Mouse (Mus musculus): ENCODE measurements around the gene Tead3. TPM values are rescaled to one million over a fixed set of nuclear protein-coding genes. Genes with fewer than 3 reads are reported as not detected.
"Not testable (repeated sequence)": the region's sequence is repeated elsewhere in the genome, so short reads cannot be mapped to it uniquely, and the experiment has no call there.

The Tead3 gene
- polyA plus RNA-seq, 1 experiment from 2014 or later = 7.2 TPM

GRCm38 (mm10) chr17:28329503-28330231 lies 20.9 kb downstream of the Tead3 start:
- Histone ChIP-seq H3K4me2 (ENCODE audit: low read length) (peak overlapping the region; percentile 93), H3K9ac (ENCODE audit: low read length) (peak overlapping the region; percentile 98), H3K4me3 (ENCODE audit: control insufficient read depth in 1 of 2, insufficient read depth in 1 of 2, low read depth in 1 of 2, low read length in 2 of 2) (peak overlapping the region; percentile 85 to 88), H3K36me3 (ENCODE audit: control insufficient read depth, insufficient read depth, low read length) (peaks cover 43% of the 10 kb centered on the region), H3K27me3 (ENCODE audit: control insufficient read depth, insufficient read depth, low read length) (no peaks in the 10 kb centered on the region), H3K4me1 (ENCODE audit: control insufficient read depth in 2 of 2, insufficient read depth in 2 of 2, low read length in 2 of 2) (peaks cover 34 to 45% of the 10 kb centered on the region in 2 experiments), H3K27ac (replicated peaks in 1 of 2; ENCODE audit: control insufficient read depth in 1 of 2, insufficient read depth in 1 of 2, low read depth in 2 of 2, low read length in 2 of 2) (peak overlapping the region; percentile 83 to 91), H3K9me3 (ENCODE audit: control insufficient read depth, low read length) (no peaks in the 10 kb centered on the region)
- WGBS = 5% methylated on average over 4 of the region's 4 CpGs
- no peak for ATAC-seq (ENCODE audit: insufficient number of reproducible peaks, insufficient read depth, low FRiP score, low read depth)

- peaks cover 43% of the 10 kb centered on the region for H3K36me3 ChIP-seq (ENCODE audit: control insufficient read depth, insufficient read depth, low read length)
- under 1% methylated on average over 25 of the region's 25 CpGs for WGBS
- peak; percentile 13; the same call in 1 of the 2 replicates for ATAC-seq (ENCODE audit: insufficient number of reproducible peaks, insufficient read depth, low FRiP score, low read depth)
Measured at GRCm38 (mm10) chr17:28328946-28329345, 21.7 kb downstream of the Tead3 start.

GRCm38 (mm10) chr17:28328366-28328928 lies 22.2 kb downstream of the Tead3 start, which contains the start of gene Rpl10a:
TSS of gene Rpl10a (plus strand) at chr17:28328471.
- under 1% methylated on average over 65 of the region's 67 CpGs for WGBS
- Histone ChIP-seq H3K4me3 (ENCODE audit: control insufficient read depth in 1 of 2, insufficient read depth in 1 of 2, low read depth in 1 of 2, low read length in 2 of 2) (peak within 1 kb of the TSS; percentile 85 to 88), H3K4me2 (ENCODE audit: low read length) (peak within 1 kb of the TSS; percentile 93), H3K27ac (replicated peaks in 1 of 2; ENCODE audit: control insufficient read depth in 1 of 2, insufficient read depth in 1 of 2, low read depth in 2 of 2, low read length in 2 of 2) (peak within 1 kb of the TSS; percentile 83 to 91), H3K9ac (ENCODE audit: low read length) (peak within 1 kb of the TSS; percentile 98), H3K27me3 (ENCODE audit: control insufficient read depth, insufficient read depth, low read length) (no peaks in the 10 kb centered on the region), H3K4me1 (ENCODE audit: control insufficient read depth in 2 of 2, insufficient read depth in 2 of 2, low read length in 2 of 2) (peaks cover 27 to 37% of the 10 kb centered on the region in 2 experiments), H3K36me3 (ENCODE audit: control insufficient read depth, insufficient read depth, low read length) (peaks cover 46% of the 10 kb centered on the region), H3K9me3 (ENCODE audit: control insufficient read depth, low read length) (no peaks in the 10 kb centered on the region)
- peak; percentile 80 for ATAC-seq (ENCODE audit: insufficient number of reproducible peaks, insufficient read depth, low FRiP score, low read depth)

More at GRCm38 (mm10) chr17:28328946-28329345, 21.7 kb downstream of the Tead3 start:
- Histone ChIP-seq H3K4me3 (ENCODE audit: control insufficient read depth in 1 of 2, insufficient read depth in 1 of 2, low read depth in 1 of 2, low read length in 2 of 2) (peak overlapping the region; percentile 85 to 88), H3K4me1 (ENCODE audit: control insufficient read depth in 2 of 2, insufficient read depth in 2 of 2, low read length in 2 of 2) (peaks cover 31 to 41% of the 10 kb centered on the region in 2 experiments), H3K9me3 (ENCODE audit: control insufficient read depth, low read length) (no peaks in the 10 kb centered on the region), H3K27ac (replicated peaks in 1 of 2; ENCODE audit: control insufficient read depth in 1 of 2, insufficient read depth in 1 of 2, low read depth in 2 of 2, low read length in 2 of 2) (peak overlapping the region; percentile 83 to 91), H3K27me3 (ENCODE audit: control insufficient read depth, insufficient read depth, low read length) (no peaks in the 10 kb centered on the region), H3K4me2 (ENCODE audit: low read length) (peak overlapping the region; percentile 93), H3K9ac (ENCODE audit: low read length) (peak overlapping the region; percentile 98)

- Histone ChIP-seq H3K36me3 (ENCODE audit: control insufficient read depth, insufficient read depth, low read length) (peaks cover 40% of the 10 kb centered on the region), H3K27ac (replicated peaks in 1 of 2; ENCODE audit: control insufficient read depth in 1 of 2, insufficient read depth in 1 of 2, low read depth in 2 of 2, low read length in 2 of 2) (peak overlapping the region; percentile 71 to 91), H3K4me1 (ENCODE audit: control insufficient read depth in 2 of 2, insufficient read depth in 2 of 2, low read length in 2 of 2) (peaks cover 20 to 31% of the 10 kb centered on the region in 2 experiments), H3K9me3 (ENCODE audit: control insufficient read depth, low read length) (no peaks in the 10 kb centered on the region), H3K27me3 (ENCODE audit: control insufficient read depth, insufficient read depth, low read length) (no peaks in the 10 kb centered on the region), H3K4me2 (ENCODE audit: low read length) (peak overlapping the region; percentile 93), H3K9ac (ENCODE audit: low read length) (peak overlapping the region; percentile 98), H3K4me3 (ENCODE audit: control insufficient read depth in 1 of 2, insufficient read depth in 1 of 2, low read depth in 1 of 2, low read length in 2 of 2) (peak overlapping the region; percentile 30 to 85)
- 12% methylated on average over 22 of the region's 22 CpGs for WGBS
- peak; percentile 28 for ATAC-seq (ENCODE audit: insufficient number of reproducible peaks, insufficient read depth, low FRiP score, low read depth)
Measured at GRCm38 (mm10) chr17:28327673-28328325, 22.8 kb downstream of the Tead3 start.

- Histone ChIP-seq H3K9me3 (ENCODE audit: control insufficient read depth, low read length) (no peaks in the 10 kb centered on the region), H3K4me1 (ENCODE audit: control insufficient read depth in 2 of 2, insufficient read depth in 2 of 2, low read length in 2 of 2) (peaks cover 13 to 23% of the 10 kb centered on the region in 2 experiments), H3K36me3 (ENCODE audit: control insufficient read depth, insufficient read depth, low read length) (peaks cover 40% of the 10 kb centered on the region), H3K4me3 (ENCODE audit: control insufficient read depth in 1 of 2, insufficient read depth in 1 of 2, low read depth in 1 of 2, low read length in 2 of 2) (no peak overlapping the region), H3K27ac (replicated peaks in 1 of 2; ENCODE audit: control insufficient read depth in 1 of 2, insufficient read depth in 1 of 2, low read depth in 2 of 2, low read length in 2 of 2) (no peak overlapping the region; a peak in 1 of 4 replicates), H3K9ac (ENCODE audit: low read length) (peak overlapping the region; percentile 98; the same call in 1 of the 2 replicates), H3K4me2 (ENCODE audit: low read length) (no peak overlapping the region), H3K27me3 (ENCODE audit: control insufficient read depth, insufficient read depth, low read length) (no peaks in the 10 kb centered on the region)
- WGBS = 83% methylated on average over 3 of the region's 3 CpGs
- ATAC-seq (ENCODE audit: insufficient number of reproducible peaks, insufficient read depth, low FRiP score, low read depth) = no peak
Measured at GRCm38 (mm10) chr17:28326951-28327350, 23.7 kb downstream of the Tead3 start.

- no peak overlapping the region for H3K27ac ChIP-seq (replicated peaks in 1 of 2; ENCODE audit: control insufficient read depth in 1 of 2, insufficient read depth in 1 of 2, low read depth in 2 of 2, low read length in 2 of 2)
- H3K4me1 ChIP-seq (ENCODE audit: control insufficient read depth in 2 of 2, insufficient read depth in 2 of 2, low read length in 2 of 2) = peaks cover 13 to 18% of the 10 kb centered on the region in 2 experiments
- no peak overlapping the region for H3K4me3 ChIP-seq (ENCODE audit: control insufficient read depth in 1 of 2, insufficient read depth in 1 of 2, low read depth in 1 of 2, low read length in 2 of 2)
- peaks cover 37% of the 10 kb centered on the region for H3K36me3 ChIP-seq (ENCODE audit: control insufficient read depth, insufficient read depth, low read length)
- H3K9me3 ChIP-seq (ENCODE audit: control insufficient read depth, low read length) = no peaks in the 10 kb centered on the region
- no peak overlapping the region for H3K4me2 ChIP-seq (ENCODE audit: low read length)
- no peak overlapping the region for H3K9ac ChIP-seq (ENCODE audit: low read length)
- WGBS = 94% methylated on average over 8 of the region's 8 CpGs
- ATAC-seq (ENCODE audit: insufficient number of reproducible peaks, insufficient read depth, low FRiP score, low read depth) = no peak
- H3K27me3 ChIP-seq (ENCODE audit: control insufficient read depth, insufficient read depth, low read length) = no peaks in the 10 kb centered on the region
Measured at GRCm38 (mm10) chr17:28325751-28326150, 24.9 kb downstream of the Tead3 start.

- not testable (repeated sequence) for H3K9ac ChIP-seq (ENCODE audit: low read length); H3K4me1 ChIP-seq (ENCODE audit: control insufficient read depth in 2 of 2, insufficient read depth in 2 of 2, low read length in 2 of 2); H3K4me2 ChIP-seq (ENCODE audit: low read length); H3K27me3 ChIP-seq (ENCODE audit: control insufficient read depth, insufficient read depth, low read length); H3K27ac ChIP-seq (replicated peaks in 1 of 2; ENCODE audit: control insufficient read depth in 1 of 2, insufficient read depth in 1 of 2, low read depth in 2 of 2, low read length in 2 of 2); H3K4me3 ChIP-seq (ENCODE audit: control insufficient read depth in 1 of 2, insufficient read depth in 1 of 2, low read depth in 1 of 2, low read length in 2 of 2); H3K9me3 ChIP-seq (ENCODE audit: control insufficient read depth, low read length); ATAC-seq (ENCODE audit: insufficient number of reproducible peaks, insufficient read depth, low FRiP score, low read depth)
- 98% methylated on average over 7 of the region's 7 CpGs for WGBS
- H3K36me3 ChIP-seq (ENCODE audit: control insufficient read depth, insufficient read depth, low read length) = peaks cover 32% of the 10 kb centered on the region
Measured at GRCm38 (mm10) chr17:28324416-28324815, 26.2 kb downstream of the Tead3 start.

Data from heart, embryonic 14.5 days (tissue).